Mouse (Mus musculus) T-cell, adult 2 months (primary cell): ENCODE results near the gene Stub1.

ENCODE experiments used
- DNase-seq: peaks from one replicate; pipeline ENCODE4 v3.0.0; 2022; ENCODE audit warnings: low spot score

Gene Stub1

DNA sequence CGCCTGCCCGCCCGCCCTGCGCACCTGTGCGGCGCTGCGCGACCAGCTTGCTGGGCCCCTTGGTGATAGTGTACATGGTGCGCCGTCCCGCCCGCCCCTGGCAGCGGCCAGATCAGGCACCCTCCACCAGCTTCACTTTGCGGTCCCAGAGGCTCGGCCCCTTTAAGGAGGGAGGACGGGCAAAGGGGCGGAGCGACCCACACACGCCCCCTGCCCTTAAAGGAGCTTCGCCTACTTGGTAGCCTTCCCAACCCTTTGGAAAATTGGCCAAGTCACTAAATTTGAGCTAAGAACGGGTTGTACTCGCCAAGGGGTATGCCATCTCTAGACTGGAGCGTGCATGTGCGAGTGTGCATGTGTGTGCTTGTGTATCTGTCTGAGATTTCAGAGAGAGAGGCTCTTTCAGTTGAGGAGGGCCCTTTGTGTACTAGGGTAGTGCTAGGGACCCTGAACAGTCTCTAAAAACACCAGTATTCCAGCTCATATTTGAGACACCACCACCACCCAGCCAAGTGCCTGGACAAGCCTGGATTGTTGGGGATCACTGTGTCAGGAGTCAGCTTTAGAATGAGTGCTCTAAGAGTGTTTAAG lies 35.5 kb upstream of the Stub1 start, which contains the start of gene Mcrip2:
TSS of gene Mcrip2 (minus strand) at position 164 of the 591 bp plus-strand sequence.
- DNase-seq = peak; percentile 48

DNA sequence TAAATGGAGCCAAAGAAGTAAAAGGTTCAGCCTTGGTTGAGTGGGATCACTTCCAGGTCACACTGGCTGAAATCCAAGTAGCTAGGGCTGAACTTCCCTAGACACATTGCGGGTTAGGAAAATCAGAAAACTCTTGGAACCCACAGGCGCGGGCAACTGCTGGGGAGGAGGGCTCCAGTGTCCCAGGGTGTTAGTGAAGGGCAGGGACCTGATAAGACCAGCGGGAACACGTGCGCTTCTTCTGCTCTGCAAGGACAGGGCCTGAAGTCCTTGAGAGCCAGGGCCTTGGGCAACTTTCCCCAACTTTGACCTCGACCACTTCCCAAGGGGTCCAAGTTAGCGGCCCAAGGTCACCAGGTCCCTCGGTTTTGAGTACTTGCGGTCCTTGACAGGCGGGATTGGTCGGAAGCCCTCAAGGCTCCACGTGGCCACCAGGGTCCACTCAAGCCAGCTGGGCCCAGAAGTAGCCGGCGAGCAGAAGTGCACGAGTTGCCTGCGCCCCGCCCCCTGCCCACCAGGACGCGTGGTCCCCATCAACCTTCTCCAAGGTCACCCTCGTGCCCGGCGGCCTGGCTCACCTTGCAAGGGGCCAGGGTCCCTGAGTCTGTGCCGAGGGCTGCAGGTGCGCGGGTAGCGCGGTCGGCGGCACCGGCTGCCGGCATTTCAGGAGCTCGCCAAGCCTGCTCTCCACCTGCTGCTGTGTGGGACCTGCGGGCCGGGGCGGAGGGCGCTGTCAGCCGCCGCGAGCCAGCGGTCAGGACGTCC lies 34.8 kb upstream of the Stub1 start:
- no peak for DNase-seq

DNA sequence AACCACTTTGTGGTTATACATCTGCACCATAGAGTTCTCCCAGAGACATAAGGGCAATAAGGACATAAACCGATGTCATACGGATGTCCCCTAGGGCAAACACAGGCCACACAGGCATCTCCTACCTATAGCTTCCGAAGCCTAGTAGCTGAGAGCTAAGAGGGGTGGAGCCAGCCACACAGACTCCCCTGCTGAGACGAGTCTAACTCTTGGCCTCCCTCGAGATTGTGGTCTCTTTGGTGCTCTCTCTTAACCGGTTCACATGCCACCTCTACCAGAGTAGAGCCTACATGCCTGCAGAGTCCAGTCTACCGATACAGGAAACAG lies 34.3 kb upstream of the Stub1 start:
- peak; percentile 49 for DNase-seq

DNA sequence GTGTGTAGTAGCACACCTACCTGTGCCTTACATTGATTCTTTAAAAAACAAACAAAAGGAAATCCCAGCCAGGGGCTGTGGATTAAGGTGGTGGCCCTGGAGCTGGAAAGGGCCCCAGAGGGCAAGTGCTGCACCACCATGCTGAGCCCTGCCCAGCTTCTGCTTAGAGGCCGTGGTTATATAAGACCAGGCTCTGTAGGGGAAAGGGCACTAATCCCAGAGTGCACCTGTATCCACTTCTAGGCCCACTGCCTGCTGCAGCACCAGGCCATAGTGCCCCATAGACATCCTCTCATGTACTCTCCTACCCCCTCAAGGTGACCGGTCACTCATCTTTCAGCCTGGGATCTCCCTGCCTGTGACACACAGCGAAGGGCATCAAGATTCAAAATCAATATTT lies 33.0 kb upstream of the Stub1 start:
- DNase-seq = no peak

DNA sequence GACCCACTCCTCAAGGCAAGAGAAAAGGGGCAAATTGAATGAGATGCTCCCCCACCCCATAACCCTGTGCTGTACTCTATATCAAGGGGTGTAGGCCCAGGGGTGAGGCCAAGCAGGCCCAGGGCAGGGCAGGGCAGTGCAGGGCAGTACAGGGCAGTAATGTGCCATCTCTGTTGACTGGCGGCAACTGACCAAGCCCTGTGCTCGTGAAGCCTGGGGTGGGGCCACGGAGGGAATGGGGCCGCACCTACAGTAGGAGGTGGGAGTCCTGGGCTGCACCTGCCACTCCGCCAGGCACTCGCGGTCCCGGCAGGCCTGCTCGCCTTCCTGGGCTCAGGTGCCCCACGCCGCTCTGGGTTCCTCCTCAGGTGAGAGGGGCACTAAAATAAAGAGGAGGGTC lies 32.1 kb upstream of the Stub1 start:
- no peak for DNase-seq

DNA sequence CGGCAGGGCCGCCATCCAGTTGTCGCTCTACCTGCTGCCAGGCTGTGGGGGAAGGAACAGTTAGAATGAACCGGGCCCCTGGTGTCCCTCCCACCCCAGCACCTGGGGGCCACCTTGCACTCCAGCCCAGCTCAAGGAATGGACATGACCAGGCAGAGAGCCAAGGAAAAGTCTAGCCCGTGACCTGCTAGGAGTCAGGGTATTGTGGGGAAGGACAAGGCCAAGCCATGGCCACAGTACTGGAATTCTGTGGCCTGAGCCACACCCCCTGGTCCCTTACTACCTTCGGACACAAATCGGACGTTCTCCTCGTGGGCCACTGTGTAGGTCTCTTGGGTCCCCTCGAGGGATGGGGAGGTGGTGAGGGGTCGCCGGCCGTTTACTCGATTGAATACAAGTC lies 31.1 kb upstream of the Stub1 start:
- no peak for DNase-seq

DNA sequence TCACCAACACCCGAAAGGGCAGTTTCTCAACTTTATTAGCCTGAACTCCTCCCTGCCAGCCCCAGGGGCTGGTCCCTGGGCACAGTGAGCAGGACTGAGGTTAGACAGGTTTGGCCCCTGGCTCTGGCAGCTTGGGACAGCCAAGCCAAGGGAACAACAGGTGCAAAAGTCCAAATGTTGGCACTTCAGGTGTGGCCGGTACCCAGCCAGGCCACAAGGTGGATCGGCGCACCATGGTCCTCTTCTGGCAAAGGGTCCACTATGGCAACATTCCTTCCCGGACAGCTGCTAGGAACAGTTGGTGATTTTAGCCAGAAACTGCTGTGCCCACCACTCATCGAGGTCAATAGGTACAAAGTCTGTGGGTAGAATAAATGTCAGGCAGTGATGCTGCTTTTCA lies 30.5 kb upstream of the Stub1 start:
- no peak for DNase-seq

DNA sequence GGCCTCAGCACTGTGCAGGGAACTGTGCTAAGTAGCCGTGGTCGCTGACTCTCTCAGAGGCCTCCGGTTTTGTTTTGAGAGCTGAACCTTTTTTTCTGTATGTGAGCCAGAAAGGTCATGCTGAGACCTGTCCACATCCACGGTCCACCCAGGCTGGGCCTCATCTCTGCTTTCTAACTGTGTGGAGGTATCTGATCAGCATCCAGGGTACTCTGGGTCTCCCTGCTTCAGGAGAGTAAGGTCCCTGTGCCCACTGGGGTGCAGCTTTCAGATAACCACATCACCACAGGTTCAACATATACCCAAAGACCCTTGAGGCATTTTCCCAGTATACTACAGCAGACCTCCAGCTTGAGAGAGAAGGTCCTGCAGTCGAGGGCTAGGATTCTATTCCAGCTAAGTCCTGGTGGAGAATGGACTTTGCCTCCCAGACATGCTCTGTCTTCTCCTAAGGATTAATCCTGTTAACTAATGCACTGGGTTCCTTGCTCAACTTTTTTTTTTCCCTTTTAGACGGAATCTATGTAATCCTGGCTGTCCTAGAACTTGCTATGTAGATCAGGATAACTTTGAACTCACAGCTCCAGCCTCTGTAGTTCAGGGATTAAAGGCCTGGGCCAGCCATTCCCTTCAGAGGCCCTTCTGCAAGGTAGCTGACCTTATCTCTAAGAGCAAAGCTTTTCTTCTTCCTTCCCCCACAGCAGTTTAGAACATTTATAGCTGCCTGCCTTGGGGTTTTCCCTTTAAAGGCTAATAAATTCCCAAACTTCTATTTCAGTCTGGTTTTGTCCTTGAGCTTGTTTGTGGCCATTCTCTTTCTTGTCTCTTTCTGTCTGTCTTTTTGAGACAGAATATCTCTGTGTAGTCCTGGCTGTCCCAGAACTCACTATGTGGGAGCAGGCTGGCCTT lies 28.8 kb upstream of the Stub1 start:
- no peak for DNase-seq

DNA sequence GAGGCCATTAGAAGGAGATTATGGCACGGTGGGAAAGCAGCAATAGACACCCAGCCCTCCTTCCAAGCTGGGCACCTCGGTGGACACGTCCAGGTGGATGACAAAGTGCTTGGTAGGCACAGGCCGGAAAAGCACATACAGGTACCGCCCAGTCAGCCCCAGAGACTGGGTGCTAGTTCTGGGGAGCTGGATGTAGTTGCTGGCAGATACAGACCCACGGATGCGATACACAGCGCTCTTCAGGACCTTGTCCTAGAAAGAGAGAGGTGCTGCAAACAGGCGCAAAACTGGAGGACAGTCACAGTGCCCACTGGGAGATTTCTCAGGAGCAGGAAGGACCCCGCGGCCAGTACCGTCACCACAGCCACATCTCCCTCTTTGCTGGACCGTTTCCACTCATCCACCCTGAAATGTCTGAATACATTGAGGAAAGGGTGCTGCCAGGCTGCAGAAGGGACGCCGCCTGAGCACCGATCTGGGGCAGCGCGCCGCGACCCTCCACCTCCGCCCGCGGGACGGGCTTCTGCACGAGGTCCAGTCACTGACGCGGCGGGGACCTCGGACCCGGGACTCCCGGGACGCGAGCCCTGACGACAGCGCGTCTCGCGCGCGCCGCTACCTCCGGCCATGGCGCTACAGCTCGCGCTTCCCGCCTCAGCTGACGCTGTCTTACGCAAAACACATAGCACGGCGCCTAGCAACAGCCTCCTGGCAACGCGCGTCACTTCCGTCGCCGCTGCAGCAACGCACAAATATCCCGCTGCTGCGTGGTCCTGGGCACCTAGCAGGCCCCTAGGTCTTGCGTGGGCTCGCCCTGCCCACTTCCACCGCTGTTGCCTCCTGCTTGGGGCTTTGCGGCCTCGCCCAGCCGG lies 27.9 kb upstream of the Stub1 start, which contains the start of gene Wdr90:
TSS of gene Wdr90 (minus strand) at position 670 of the 872 bp plus-strand sequence.
- peak; percentile 93 for DNase-seq

DNA sequence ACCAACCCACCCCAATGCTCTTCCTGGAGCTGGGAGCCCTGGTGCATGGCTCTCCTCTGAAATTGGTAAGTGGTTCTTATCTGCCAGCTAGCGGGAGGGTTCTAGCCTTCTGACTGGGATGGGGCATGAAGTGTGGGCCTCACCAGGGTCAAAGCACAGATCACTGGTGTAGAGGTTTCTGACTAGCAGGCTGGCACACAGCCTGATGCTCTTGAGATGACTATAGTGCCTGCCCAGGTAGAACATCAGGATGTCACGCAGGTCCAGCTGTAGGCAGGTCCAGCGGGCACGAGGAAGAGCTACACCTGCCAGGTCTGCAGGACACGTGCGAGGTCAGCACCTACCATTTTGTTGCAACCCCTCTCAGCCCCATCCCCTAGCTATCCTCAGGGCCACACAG lies 27.0 kb upstream of the Stub1 start:
- no peak for DNase-seq

DNA sequence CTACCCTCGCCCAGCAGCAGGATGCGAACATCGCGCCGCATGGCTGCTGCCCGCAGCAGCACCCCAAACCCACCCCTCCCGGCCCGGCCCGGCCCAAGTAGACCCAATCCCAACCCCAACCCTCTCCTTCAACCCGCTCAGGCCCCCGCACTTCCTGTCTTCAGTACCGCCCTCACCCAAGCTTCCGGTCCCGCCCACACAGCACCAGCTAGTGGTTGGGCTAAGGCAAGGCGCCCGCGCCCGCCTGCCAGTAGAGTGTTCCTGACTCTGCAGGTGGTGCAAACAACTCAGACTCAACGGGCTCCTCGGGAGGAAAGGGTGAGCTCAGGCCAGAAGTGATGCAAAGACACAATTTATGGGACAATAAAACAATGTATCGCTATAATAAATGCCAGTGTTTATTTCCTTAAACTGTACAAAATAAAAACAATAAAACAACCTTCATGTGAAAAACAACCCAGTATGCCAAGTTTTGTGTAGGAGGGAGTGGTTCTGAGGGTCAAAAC lies 11.2 kb upstream of the Stub1 start, which contains the start of gene Rhot2:
TSS of gene Rhot2 (minus strand) at position 456 of the 506 bp plus-strand sequence.
- DNase-seq = peak; percentile 97

DNA sequence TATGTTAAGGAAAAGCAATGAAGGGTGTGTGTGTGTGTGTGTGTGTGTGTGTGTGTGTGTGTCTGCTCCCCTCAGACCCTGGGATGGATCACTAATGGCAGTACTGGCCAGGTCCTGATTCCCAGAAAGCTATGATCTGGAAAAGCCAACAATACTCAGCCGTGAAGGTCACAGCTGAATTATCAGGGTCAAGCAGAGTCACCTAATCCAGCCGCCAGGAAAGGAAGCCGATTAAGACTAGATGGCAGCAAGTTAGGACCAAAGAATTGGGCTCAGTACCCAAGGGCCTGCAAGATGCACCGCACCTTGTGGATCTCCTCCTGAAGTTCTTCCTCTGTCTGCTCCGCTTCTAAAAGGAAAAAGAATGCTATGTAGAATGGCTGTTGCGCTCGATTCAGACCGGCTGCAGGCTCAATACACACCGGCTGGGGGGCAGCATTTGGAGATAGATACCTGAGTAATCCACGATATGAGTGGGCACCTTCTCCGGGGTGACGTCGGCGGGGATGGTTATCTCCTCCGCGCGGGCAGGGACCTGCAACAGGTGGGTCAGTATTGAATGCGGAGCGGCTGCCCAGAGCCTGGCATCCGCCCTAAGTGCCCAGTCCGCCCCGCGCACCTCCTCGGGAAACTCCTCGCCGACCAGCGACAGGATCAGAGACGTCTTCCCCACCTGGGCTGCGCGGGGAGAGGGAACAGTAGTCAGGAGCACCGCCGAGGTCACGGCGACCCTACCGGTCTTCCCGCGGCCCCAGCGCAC lies 10.6 kb upstream of the Stub1 start:
- DNase-seq = no peak

DNA sequence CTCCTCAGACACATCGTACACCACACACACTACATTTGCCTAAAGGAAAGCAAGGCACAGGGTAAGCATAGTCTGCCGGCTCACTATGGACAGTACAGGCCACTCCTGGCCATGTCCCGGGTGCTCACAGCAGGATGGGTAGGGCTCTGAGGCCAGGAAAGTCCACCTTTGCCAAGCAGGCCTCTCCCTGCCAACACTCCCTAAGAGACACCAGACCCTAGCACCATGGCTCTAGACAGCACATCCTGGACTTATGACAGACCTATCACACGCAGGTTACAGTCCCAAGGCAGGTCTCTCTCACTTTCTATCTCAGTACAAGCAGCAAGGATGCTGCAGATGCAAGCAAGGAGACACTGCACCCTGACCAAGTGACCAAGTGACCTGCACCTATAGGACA lies 9.9 kb upstream of the Stub1 start:
- no peak for DNase-seq

DNA sequence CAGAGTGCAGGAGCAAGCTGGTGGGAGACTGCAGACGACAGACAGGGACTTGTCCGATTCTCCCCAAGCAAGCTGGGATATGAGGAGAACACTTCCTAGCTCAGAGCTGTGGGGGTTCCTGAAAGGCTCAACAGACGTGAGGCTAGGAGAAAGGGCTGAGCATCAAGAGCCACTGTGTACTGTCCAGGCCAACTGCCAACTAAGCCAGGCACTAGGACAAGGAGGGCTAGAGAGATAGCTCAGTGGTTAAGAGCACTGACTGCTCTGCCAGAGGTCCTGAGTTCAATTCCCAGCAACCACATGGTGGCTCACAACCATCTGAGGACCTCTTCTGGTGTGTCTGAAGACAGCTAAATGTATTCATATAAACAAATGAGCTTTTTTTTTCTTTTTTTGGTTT lies 9.3 kb upstream of the Stub1 start:
- DNase-seq = no peak

DNA sequence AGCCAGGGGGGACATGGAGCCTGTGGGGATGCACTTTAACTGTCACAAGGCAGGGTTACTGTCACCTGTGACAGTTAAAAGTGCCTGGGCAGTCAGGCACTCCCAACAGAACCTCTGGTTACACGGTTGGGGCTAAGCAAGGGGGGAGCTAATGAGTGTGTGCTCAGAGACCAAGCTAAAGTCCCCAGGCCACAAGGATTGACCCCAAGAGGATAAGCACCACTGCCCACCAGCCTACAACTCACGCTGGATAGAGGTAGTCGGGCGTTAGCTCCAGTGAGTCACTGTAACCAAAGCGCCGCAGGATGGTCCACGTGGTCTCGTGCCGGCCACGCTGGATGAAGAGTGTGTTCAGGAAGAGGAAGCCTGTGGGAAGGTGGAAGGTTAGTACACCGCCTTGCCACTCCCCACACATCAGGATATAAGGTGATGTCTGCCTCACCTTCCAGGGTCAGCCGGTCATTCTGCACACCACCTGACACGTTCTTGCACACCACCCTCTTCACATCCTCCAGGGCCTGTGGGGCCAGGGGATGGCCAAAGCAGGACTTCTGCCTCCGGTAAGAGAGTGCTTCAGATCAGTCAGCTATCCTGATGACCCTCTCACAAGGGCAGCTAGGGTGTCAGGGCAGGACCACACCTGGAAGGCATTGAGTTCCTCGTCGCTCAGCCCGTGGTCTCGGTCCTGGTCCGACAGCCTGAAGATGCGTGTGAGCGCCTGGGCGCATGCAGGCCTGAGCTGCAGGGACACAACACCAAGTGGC lies 8.1 kb upstream of the Stub1 start, which contains the start of gene Gm20683:
TSS of gene Gm20683 (minus strand) at position 647 of the 764 bp plus-strand sequence.
- no peak for DNase-seq

DNA sequence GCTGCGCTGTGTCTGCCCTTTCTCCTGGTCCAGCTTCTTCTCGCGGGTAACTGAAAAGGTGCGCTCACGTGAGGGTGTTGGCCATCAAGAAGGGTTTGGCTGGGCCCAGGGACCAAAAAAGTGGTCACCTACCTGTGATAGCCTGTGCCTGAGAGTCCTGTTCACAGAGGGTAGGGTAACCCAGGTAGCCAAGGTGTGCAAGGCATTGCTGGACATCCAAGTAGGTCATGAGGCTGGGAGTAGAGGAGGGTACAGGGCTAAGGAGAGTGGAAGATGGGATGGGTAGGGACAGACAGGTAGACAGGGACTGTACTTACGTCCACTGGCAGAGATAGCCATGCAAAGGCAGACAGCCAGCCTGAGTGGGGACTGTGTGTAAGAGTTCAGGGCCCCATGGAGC lies 7.3 kb upstream of the Stub1 start:
- no peak for DNase-seq

DNA sequence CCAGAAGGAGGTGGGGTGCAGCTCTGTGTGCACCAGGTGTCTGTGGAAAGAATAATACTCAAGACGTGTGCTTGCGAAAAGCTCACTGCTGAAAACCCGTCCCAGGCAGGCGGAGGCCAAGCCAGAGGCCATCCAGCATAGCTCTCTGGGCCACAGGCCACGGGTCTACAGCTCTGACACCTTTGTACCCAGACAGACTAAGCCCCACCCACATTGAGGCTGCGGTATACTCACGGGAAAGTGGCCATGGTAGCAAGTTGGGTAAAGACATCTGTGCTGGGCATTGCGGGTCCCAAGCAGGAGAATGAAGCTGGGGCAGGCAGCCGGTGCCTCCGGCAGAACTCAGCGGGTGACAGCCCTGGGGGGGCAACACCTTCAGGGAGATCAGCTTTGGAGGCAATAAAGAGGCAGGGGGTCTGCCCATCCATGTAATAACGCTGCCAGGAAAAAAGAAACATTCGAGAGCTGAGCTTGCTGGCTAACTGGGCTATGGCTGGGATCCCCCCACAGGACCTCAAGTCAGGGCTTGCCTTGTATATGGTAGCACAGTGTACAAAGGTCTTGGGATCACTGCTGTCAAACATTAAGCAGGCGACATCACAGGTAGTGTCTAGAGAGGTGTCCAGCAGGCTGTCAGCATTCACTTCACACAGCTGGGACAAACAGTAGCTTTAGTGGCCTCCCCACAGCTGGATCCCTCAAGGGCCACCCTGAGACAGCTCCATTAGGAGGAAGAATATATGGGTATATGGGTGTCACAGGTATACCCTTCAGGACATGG lies 6.4 kb upstream of the Stub1 start:
- DNase-seq = no peak

DNA sequence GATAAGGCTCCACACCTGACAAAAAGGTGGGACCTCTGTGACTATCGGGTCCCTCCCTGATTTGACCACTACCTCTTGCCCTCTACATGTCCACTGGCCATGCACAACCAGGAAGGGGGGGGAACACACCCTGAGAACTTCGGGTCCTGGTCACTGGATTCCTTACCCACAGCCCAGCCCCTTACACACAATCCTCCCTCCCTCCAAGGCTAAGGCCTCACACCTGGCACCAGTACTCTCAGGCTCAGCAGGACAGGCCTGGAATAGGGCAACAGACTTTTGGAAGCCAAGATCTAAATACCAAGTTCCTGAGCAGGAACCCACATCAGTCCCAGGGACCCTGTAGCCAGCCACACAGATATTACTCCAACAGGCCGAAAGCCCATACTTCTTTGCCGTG lies 5.7 kb upstream of the Stub1 start:
- no peak for DNase-seq

DNA sequence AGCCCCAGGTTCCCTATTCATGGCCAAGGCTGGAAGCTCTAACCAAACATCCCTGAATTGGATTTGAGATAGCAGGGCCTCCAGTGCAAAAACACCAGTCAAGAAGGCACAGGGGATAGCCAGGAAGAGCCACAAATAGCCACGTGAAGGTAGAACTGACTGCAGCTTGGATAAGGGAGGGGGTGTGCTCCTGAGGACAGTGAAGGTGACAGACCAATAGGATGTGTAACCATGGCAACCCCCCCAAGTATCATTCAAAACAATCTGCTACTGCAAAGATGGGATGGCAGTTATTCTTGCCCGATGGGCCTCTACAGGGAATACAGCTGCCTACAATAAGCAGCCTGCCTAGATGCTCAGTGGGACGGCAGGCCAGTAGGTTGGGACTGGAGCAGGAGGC lies 4.3 kb upstream of the Stub1 start:
- no peak for DNase-seq
